Mouse (Mus musculus) heart, postnatal 0 days (tissue): ENCODE measurements at regions not wholly inside any gene's neighbourhood (a gene's known extent, or its start where the extent isn't known, plus 50 kb on each side); places are given as distances from the start of the nearest gene placed in this dataset.

ENCODE experiments used
- CTCF ChIP-seq: IDR thresholded peaks from 2 replicates; pipeline ENCODE4 v1.5.1; 2016; ENCODE audit warnings: antibody characterized with exemption, control low read depth, low read depth
- EP300 ChIP-seq: IDR thresholded peaks from 2 replicates; pipeline ENCODE4 v1.6.1; 2016; ENCODE audit warnings: antibody characterized with exemption, low read depth

DNA sequence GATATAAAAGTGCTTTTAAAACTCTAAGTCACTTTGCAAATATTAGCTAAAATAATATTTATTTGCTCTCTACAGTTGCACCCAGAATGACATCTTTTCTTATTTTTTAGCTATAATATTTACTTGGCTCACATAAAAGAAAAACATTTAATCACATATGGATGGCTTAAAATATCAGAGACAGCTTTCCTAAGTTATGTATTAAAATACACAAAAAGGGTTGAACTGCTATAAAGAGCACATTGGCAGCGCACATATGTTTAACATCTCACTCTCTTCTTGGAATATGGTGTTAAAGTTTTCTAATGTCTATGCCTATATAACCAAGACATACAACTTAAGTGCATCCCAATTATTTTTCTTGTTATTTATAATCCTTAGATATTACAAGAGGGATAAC lies 348.0 kb upstream of the Thbs1 start:
- TF ChIP-seq EP300 (no peak), CTCF (no peak)
